Mouse (Mus musculus) heart, postnatal 25 days (tissue): ENCODE results near the gene Plb1. TPM values are rescaled to one million over a fixed set of nuclear protein-coding genes. Genes with fewer than 3 reads are reported as not detected.

Experiments
- DNase-seq: peaks from one replicate; pipeline ENCODE4 v3.0.0; 2022; ENCODE audit warnings: low spot score
- intact Hi-C: fragments of 180-260 bp; cut with DNase I; formaldehyde crosslinking; loops from one replicate; pipeline ENCODE4 v1.15.1; 2025
- total RNA-seq, 2 experiments: library from RNA; stranded (reverse); gene quantifications; 2 replicates each; pipeline ENCODE4 v1.2.3; 2021

Gene Plb1
- 1 to 10 TPM; 1.5 TPM for total RNA-seq

GRCm38 (mm10) chr5:32232474-32232873 is at the start of gene Plb1:
Gene Plb1 (plus strand): TSS chr5:32232708.
- intact Hi-C loops, result no loop called here
- no peak for DNase-seq

GRCm38 (mm10) chr5:32182885-32183629 is 49.5 kb upstream of the Plb1 start:
- DNase-seq, result no peak
- intact Hi-C loops, result no loop called here

- intact Hi-C loops, result no loop called here
- DNase-seq, result no peak
Observed at GRCm38 (mm10) chr5:32187717-32188116, 44.8 kb upstream of the Plb1 start.

GRCm38 (mm10) chr5:32191259-32191658 is 41.2 kb upstream of the Plb1 start:
- intact Hi-C loops, result no loop called here

GRCm38 (mm10) chr5:32192016-32192845 is 40.3 kb upstream of the Plb1 start:
- intact Hi-C loops, result no loop called here
- DNase-seq, result no peak

More at GRCm38 (mm10) chr5:32191259-32191658, 41.2 kb upstream of the Plb1 start:
- DNase-seq, result no peak

- no peak for DNase-seq
- intact Hi-C loops, result no loop called here
Observed at GRCm38 (mm10) chr5:32194236-32194635, 38.3 kb upstream of the Plb1 start.

GRCm38 (mm10) chr5:32195857-32196609 is 36.5 kb upstream of the Plb1 start:
- DNase-seq, result no peak
- intact Hi-C loops, result loop anchor here (2.0 to 5.0 kb wide), 2 partner anchors 54 to 633 kb away; no protein-coding TSS in a partner anchor

- intact Hi-C loops, result loop anchor here (1.0 to 5.0 kb wide), 4 partner anchors 55 to 635 kb away; no protein-coding TSS in a partner anchor
- peak; percentile 79 for DNase-seq
Observed at GRCm38 (mm10) chr5:32197698-32198097, 34.8 kb upstream of the Plb1 start.

GRCm38 (mm10) chr5:32199136-32199535 is 33.4 kb upstream of the Plb1 start:
- intact Hi-C loops, result loop anchor here (2.0 to 5.0 kb wide), 2 partner anchors 57 to 604 kb away; no protein-coding TSS in a partner anchor

GRCm38 (mm10) chr5:32199594-32199993 is 32.9 kb upstream of the Plb1 start:
- DNase-seq, result no peak
- intact Hi-C loops, result loop anchor here (2.0 to 5.0 kb wide), 2 partner anchors 57 to 605 kb away; no protein-coding TSS in a partner anchor

More at GRCm38 (mm10) chr5:32199136-32199535, 33.4 kb upstream of the Plb1 start:
- no peak for DNase-seq

- intact Hi-C loops, result loop anchor here (5.0 kb wide), 1 partner anchor 313 kb away; no protein-coding TSS in a partner anchor
- no peak for DNase-seq
Observed at GRCm38 (mm10) chr5:32204653-32205052, 27.9 kb upstream of the Plb1 start.

GRCm38 (mm10) chr5:32206726-32207125 is 25.8 kb upstream of the Plb1 start:
- intact Hi-C loops, result no loop called here
- no peak for DNase-seq

- no peak for DNase-seq
- intact Hi-C loops, result no loop called here
Observed at GRCm38 (mm10) chr5:32208460-32208859, 24.0 kb upstream of the Plb1 start.

- no peak for DNase-seq
- intact Hi-C loops, result no loop called here
Observed at GRCm38 (mm10) chr5:32211011-32211410, 21.5 kb upstream of the Plb1 start.

- no peak for DNase-seq
- intact Hi-C loops, result no loop called here
Observed at GRCm38 (mm10) chr5:32213746-32214145, 18.8 kb upstream of the Plb1 start.

- DNase-seq, result no peak
- intact Hi-C loops, result loop anchor here (5.0 kb wide), 2 partner anchors 77 to 302 kb away; no protein-coding TSS in a partner anchor
Observed at GRCm38 (mm10) chr5:32215510-32215909, 17.0 kb upstream of the Plb1 start.

- no peak for DNase-seq
- intact Hi-C loops, result loop anchor here (5.0 kb wide), 2 partner anchors 76 to 301 kb away; no protein-coding TSS in a partner anchor
Observed at GRCm38 (mm10) chr5:32216465-32216864, 16.0 kb upstream of the Plb1 start.

- DNase-seq, result no peak
- intact Hi-C loops, result loop anchor here (5.0 kb wide), 2 partner anchors 75 to 300 kb away; no protein-coding TSS in a partner anchor
Observed at GRCm38 (mm10) chr5:32217477-32217876, 15.0 kb upstream of the Plb1 start.

GRCm38 (mm10) chr5:32230372-32230771 is 2.1 kb upstream of the Plb1 start:
- no peak for DNase-seq
- intact Hi-C loops, result no loop called here

- DNase-seq, result no peak
- intact Hi-C loops, result no loop called here
Observed at GRCm38 (mm10) chr5:32239337-32239736, 6.8 kb downstream of the Plb1 start.
